Mouse (Mus musculus): ENCODE measurements around the gene Mad1l1. TPM values are rescaled to one million over a fixed set of nuclear protein-coding genes. Genes with fewer than 3 reads are reported as not detected.
"Not testable (repeated sequence)": the region's sequence is repeated elsewhere in the genome, so short reads cannot be mapped to it uniquely, and the experiment has no call there.

Gene Mad1l1
- 33.8 and 35.5 TPM in 2 replicates for polyA plus RNA-seq (2015; fragmentation: Nextera tagmentation; extraction: Ambion mirVana)

GRCm38 (mm10) chr5:140321042-140321755 lies at the start of gene Mad1l1, which contains the start of gene Nudt1:
TSS of gene Mad1l1 (minus strand) at chr5:140321552.
TSS of gene Nudt1 (plus strand) at chr5:140321656.
- WGBS = under 1% methylated on average over 59 of the region's 60 CpGs
- Histone ChIP-seq H3K4me2 (replicated peaks) (peak within 1 kb of the TSS; percentile 82), H3K4me3 (peak within 1 kb of the TSS; percentile 88), H3K9ac (replicated peaks) (peak within 1 kb of the TSS; percentile 99), H3K4me1 (peaks cover 18% of the 10 kb centered on the region), H3K9me3 (no peaks in the 10 kb centered on the region), H3K27me3 (no peaks in the 10 kb centered on the region), H3K36me3 (no peaks in the 10 kb centered on the region), H3K27ac (replicated peaks) (peak within 1 kb of the TSS; percentile 74)
- ATAC-seq (replicated peaks) = peak; percentile 95

- Histone ChIP-seq H3K4me2 (replicated peaks) (no peak overlapping the region), H3K9me3 (no peaks in the 10 kb centered on the region), H3K4me3 (no peak overlapping the region), H3K27me3 (no peaks in the 10 kb centered on the region), H3K9ac (replicated peaks) (no peak overlapping the region), H3K4me1 (peaks cover 2% of the 10 kb centered on the region; the same call in 1 of the 2 replicates), H3K36me3 (no peaks in the 10 kb centered on the region), H3K27ac (replicated peaks) (no peak overlapping the region)
- no peak for ATAC-seq (replicated peaks)
- 71% methylated on average over 6 of the region's 6 CpGs for WGBS
Measured at GRCm38 (mm10) chr5:140370446-140371254, 49.3 kb upstream of the Mad1l1 start.

- H3K27ac ChIP-seq (replicated peaks) = no peak overlapping the region
- peaks cover 2% of the 10 kb centered on the region; the same call in 1 of the 2 replicates for H3K4me1 ChIP-seq
- WGBS = 100% methylated on average over 2 of the region's 2 CpGs
- H3K9ac ChIP-seq (replicated peaks) = no peak overlapping the region
- no peaks in the 10 kb centered on the region for H3K27me3 ChIP-seq
- H3K9me3 ChIP-seq = no peaks in the 10 kb centered on the region
- H3K36me3 ChIP-seq = no peaks in the 10 kb centered on the region
- H3K4me2 ChIP-seq (replicated peaks) = no peak overlapping the region
- H3K4me3 ChIP-seq = no peak overlapping the region
- no peak for ATAC-seq (replicated peaks)
Measured at GRCm38 (mm10) chr5:140369466-140369865, 48.1 kb upstream of the Mad1l1 start.

GRCm38 (mm10) chr5:140368926-140369325 lies 47.6 kb upstream of the Mad1l1 start:
- no peak overlapping the region for H3K4me3 ChIP-seq
- H3K27ac ChIP-seq (replicated peaks) = no peak overlapping the region
- H3K9me3 ChIP-seq = no peaks in the 10 kb centered on the region
- no peak overlapping the region for H3K9ac ChIP-seq (replicated peaks)
- WGBS = 95% methylated on average over 4 of the region's 4 CpGs
- H3K4me2 ChIP-seq (replicated peaks) = no peak overlapping the region
- no peaks in the 10 kb centered on the region for H3K36me3 ChIP-seq
- no peaks in the 10 kb centered on the region for H3K4me1 ChIP-seq
- no peak for ATAC-seq (replicated peaks)
- no peaks in the 10 kb centered on the region for H3K27me3 ChIP-seq

GRCm38 (mm10) chr5:140368126-140368525 lies 46.8 kb upstream of the Mad1l1 start:
- H3K9ac ChIP-seq (replicated peaks); H3K4me1 ChIP-seq; H3K9me3 ChIP-seq; ATAC-seq (replicated peaks); H3K27ac ChIP-seq (replicated peaks); H3K27me3 ChIP-seq; H3K36me3 ChIP-seq; H3K4me3 ChIP-seq; H3K4me2 ChIP-seq (replicated peaks): not testable (repeated sequence)
- 83% methylated on average over 2 of the region's 2 CpGs for WGBS

GRCm38 (mm10) chr5:140364415-140364814 lies 43.1 kb upstream of the Mad1l1 start:
- Histone ChIP-seq H3K27ac (replicated peaks) (no peak overlapping the region), H3K4me2 (replicated peaks) (no peak overlapping the region), H3K4me1 (no peaks in the 10 kb centered on the region), H3K36me3 (no peaks in the 10 kb centered on the region), H3K9me3 (no peaks in the 10 kb centered on the region), H3K27me3 (no peaks in the 10 kb centered on the region), H3K4me3 (no peak overlapping the region), H3K9ac (replicated peaks) (no peak overlapping the region)
- WGBS = 98% methylated on average over 5 of the region's 5 CpGs
- no peak for ATAC-seq (replicated peaks)

DNA sequence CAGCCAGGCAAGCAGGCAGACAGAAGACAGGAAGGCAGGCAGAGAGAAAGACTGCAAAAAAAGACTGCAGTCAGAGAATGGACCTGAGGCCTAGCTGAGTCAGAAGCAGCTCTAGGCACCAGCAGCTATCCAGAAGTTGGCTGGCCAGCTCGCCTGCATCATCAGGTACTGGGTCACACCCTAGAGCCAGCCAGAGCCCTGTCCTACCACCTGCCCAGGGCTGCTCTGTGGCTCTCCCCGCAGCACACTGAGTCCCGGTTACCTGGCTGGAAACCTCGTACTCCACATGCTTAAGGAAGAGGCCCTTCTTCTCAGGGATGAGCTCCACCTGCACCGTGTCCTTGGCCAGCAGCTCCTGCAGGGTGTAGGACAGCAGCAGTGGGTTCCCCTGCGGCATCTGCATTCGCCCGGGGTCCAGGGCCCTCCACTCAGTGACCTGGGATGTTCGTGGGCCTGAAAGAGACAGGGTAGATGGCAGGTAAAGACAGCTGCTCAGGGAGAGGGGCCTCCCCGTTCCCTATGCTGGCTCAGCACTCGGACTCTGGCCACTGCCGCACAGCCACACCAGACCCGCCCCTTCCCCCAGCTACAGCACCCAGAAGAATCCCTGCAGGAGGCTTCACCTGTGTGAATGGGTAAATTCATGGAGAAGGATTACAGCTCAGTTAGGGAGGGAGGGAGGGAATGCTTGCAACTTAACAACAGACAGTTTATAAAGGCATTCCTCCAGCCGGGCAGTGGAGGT lies 38.8 kb upstream of the Mad1l1 start:
- Histone ChIP-seq H3K4me1 (no peaks in the 10 kb centered on the region), H3K9me3 (no peaks in the 10 kb centered on the region), H3K9ac (replicated peaks) (no peak overlapping the region), H3K27ac (replicated peaks) (no peak overlapping the region), H3K36me3 (0 out of 2 replicates have a peak, but pooled peaks cover 6% of the 10 kb centered on the region), H3K4me3 (no peak overlapping the region), H3K4me2 (replicated peaks) (no peak overlapping the region), H3K27me3 (no peaks in the 10 kb centered on the region)
- no peak for ATAC-seq (replicated peaks)
- 75% methylated on average over 14 of the region's 14 CpGs for WGBS

- WGBS = 87% methylated on average over 3 of the region's 3 CpGs
- Histone ChIP-seq H3K36me3 (peaks cover 12% of the 10 kb centered on the region), H3K9ac (replicated peaks) (no peak overlapping the region)
Measured at GRCm38 (mm10) chr5:140357466-140357865, 36.1 kb upstream of the Mad1l1 start.

DNA sequence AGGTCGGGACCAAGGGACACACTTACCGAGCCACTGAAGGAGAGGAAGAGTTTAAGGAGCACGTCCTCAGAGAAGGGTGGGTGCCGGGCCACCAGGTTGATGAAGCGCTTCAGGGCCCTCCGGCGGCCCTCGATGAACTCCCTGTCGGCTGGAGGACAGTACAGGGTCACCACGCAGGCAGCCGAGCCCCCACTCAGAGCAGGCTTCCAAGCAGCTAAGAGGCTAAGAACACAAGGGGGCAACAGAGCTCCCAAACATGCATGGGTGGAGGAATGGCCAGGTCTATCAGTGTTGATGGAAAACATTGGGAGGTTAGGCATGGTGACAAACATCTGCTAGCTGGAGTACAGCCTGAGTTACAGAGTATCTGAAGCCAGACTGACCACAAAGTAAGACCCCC lies 34.6 kb upstream of the Mad1l1 start:
- no peak overlapping the region for H3K4me3 ChIP-seq
- no peaks in the 10 kb centered on the region for H3K9me3 ChIP-seq
- H3K27me3 ChIP-seq = no peaks in the 10 kb centered on the region
- peaks cover 20% of the 10 kb centered on the region for H3K36me3 ChIP-seq
- WGBS = 89% methylated on average over 11 of the region's 11 CpGs
- no peaks in the 10 kb centered on the region for H3K4me1 ChIP-seq
- ATAC-seq (replicated peaks) = no peak
- H3K27ac ChIP-seq (replicated peaks) = no peak overlapping the region
- no peak overlapping the region for H3K9ac ChIP-seq (replicated peaks)
- H3K4me2 ChIP-seq (replicated peaks) = no peak overlapping the region

More at GRCm38 (mm10) chr5:140357466-140357865, 36.1 kb upstream of the Mad1l1 start:
- Histone ChIP-seq H3K27ac (replicated peaks) (no peak overlapping the region), H3K4me2 (replicated peaks) (no peak overlapping the region), H3K27me3 (no peaks in the 10 kb centered on the region), H3K9me3 (no peaks in the 10 kb centered on the region), H3K4me3 (no peak overlapping the region), H3K4me1 (no peaks in the 10 kb centered on the region)
- no peak for ATAC-seq (replicated peaks)

- no peak overlapping the region for H3K4me2 ChIP-seq (replicated peaks)
- no peaks in the 10 kb centered on the region for H3K27me3 ChIP-seq
- H3K4me3 ChIP-seq = no peak overlapping the region
- no peaks in the 10 kb centered on the region for H3K4me1 ChIP-seq
- no peak for ATAC-seq (replicated peaks)
- 96% methylated on average over 6 of the region's 6 CpGs for WGBS
- H3K9me3 ChIP-seq = no peaks in the 10 kb centered on the region
- peaks cover 14% of the 10 kb centered on the region for H3K36me3 ChIP-seq
- no peak overlapping the region for H3K27ac ChIP-seq (replicated peaks)
- H3K9ac ChIP-seq (replicated peaks) = no peak overlapping the region
Measured at GRCm38 (mm10) chr5:140352352-140352751, 31.0 kb upstream of the Mad1l1 start.

- H3K27me3 ChIP-seq = no peaks in the 10 kb centered on the region
- 95% methylated on average over 8 of the region's 8 CpGs for WGBS
- H3K9me3 ChIP-seq = no peaks in the 10 kb centered on the region
- H3K9ac ChIP-seq (replicated peaks) = no peak overlapping the region
- H3K27ac ChIP-seq (replicated peaks) = no peak overlapping the region
- no peaks in the 10 kb centered on the region for H3K4me1 ChIP-seq
- H3K36me3 ChIP-seq = peaks cover 14% of the 10 kb centered on the region
- ATAC-seq (replicated peaks) = no peak
- H3K4me2 ChIP-seq (replicated peaks) = no peak overlapping the region
- H3K4me3 ChIP-seq = no peak overlapping the region
Measured at GRCm38 (mm10) chr5:140350731-140351497, 29.6 kb upstream of the Mad1l1 start.

All from forebrain, embryonic 15.5 days (tissue).